Mouse (Mus musculus): ENCODE measurements around the gene Slain1. TPM values are rescaled to one million over a fixed set of nuclear protein-coding genes. Genes with fewer than 3 reads are reported as not detected.

Slain1 gene
- polyA plus RNA-seq, 1 experiment from 2014 or later, result 4.5 TPM

- Histone ChIP-seq H3K36me3 (no peaks in the 10 kb centered on the region), H3K27ac (no peak overlapping the region), H3K9me3 (no peaks in the 10 kb centered on the region), H3K4me3 (no peak overlapping the region), H3K4me1 (0 out of 2 replicates have a peak, but pooled peaks cover 10% of the 10 kb centered on the region), H3K4me2 (replicated peaks) (no peak overlapping the region), H3K27me3 (no peaks in the 10 kb centered on the region), H3K9ac (no peak overlapping the region)
- WGBS, result 41% methylated on average over 18 of the region's 18 CpGs
- no peak for ATAC-seq (ENCODE audit: insufficient number of reproducible peaks, insufficient read depth, low FRiP score, low TSS enrichment)
Observed at GRCm38 (mm10) chr14:103679395-103680217, 29.6 kb downstream of the Slain1 start.

- Histone ChIP-seq H3K36me3 (no peaks in the 10 kb centered on the region), H3K4me2 (replicated peaks) (no peak overlapping the region), H3K27me3 (no peaks in the 10 kb centered on the region), H3K4me1 (0 out of 2 replicates have a peak, but pooled peaks cover 10% of the 10 kb centered on the region), H3K27ac (no peak overlapping the region), H3K9me3 (no peaks in the 10 kb centered on the region), H3K4me3 (no peak overlapping the region), H3K9ac (no peak overlapping the region)
- WGBS, result 52% methylated on average over 7 of the region's 7 CpGs
- no peak for ATAC-seq (ENCODE audit: insufficient number of reproducible peaks, insufficient read depth, low FRiP score, low TSS enrichment)
Observed at GRCm38 (mm10) chr14:103680285-103680819, 30.3 kb downstream of the Slain1 start.

GRCm38 (mm10) chr14:103682633-103683390 is 32.8 kb downstream of the Slain1 start:
- Histone ChIP-seq H3K36me3 (0 out of 2 replicates have a peak, but pooled peaks cover 3% of the 10 kb centered on the region), H3K9ac (no peak overlapping the region), H3K27me3 (no peaks in the 10 kb centered on the region), H3K4me2 (replicated peaks) (no peak overlapping the region), H3K27ac (no peak overlapping the region), H3K9me3 (no peaks in the 10 kb centered on the region), H3K4me1 (0 out of 2 replicates have a peak, but pooled peaks cover 10% of the 10 kb centered on the region), H3K4me3 (no peak overlapping the region)
- 77% methylated on average over 9 of the region's 9 CpGs for WGBS
- no peak for ATAC-seq (ENCODE audit: insufficient number of reproducible peaks, insufficient read depth, low FRiP score, low TSS enrichment)

GRCm38 (mm10) chr14:103686994-103687393 is 37.0 kb downstream of the Slain1 start:
- 87% methylated on average over 2 of the region's 2 CpGs for WGBS
- no peak overlapping the region for H3K9ac ChIP-seq
- no peaks in the 10 kb centered on the region for H3K9me3 ChIP-seq
- no peak overlapping the region for H3K4me2 ChIP-seq (replicated peaks)
- no peak for ATAC-seq (ENCODE audit: insufficient number of reproducible peaks, insufficient read depth, low FRiP score, low TSS enrichment)
- H3K4me1 ChIP-seq, result no peaks in the 10 kb centered on the region
- H3K36me3 ChIP-seq, result 0 out of 2 replicates have a peak, but pooled peaks cover 3% of the 10 kb centered on the region
- no peak overlapping the region for H3K27ac ChIP-seq
- H3K27me3 ChIP-seq, result no peaks in the 10 kb centered on the region
- no peak overlapping the region for H3K4me3 ChIP-seq

GRCm38 (mm10) chr14:103694295-103694694 is 44.3 kb downstream of the Slain1 start:
- 29% methylated on average over 1 of the region's 1 CpGs for WGBS
- no peaks in the 10 kb centered on the region for H3K36me3 ChIP-seq
- H3K4me2 ChIP-seq (replicated peaks), result no peak overlapping the region
- no peak overlapping the region for H3K4me3 ChIP-seq
- H3K27me3 ChIP-seq, result no peaks in the 10 kb centered on the region
- H3K4me1 ChIP-seq, result no peaks in the 10 kb centered on the region
- no peak for ATAC-seq (ENCODE audit: insufficient number of reproducible peaks, insufficient read depth, low FRiP score, low TSS enrichment)
- H3K9ac ChIP-seq, result no peak overlapping the region
- H3K9me3 ChIP-seq, result no peaks in the 10 kb centered on the region
- no peak overlapping the region for H3K27ac ChIP-seq

GRCm38 (mm10) chr14:103695620-103696019 is 45.6 kb downstream of the Slain1 start:
- no peak for ATAC-seq (ENCODE audit: insufficient number of reproducible peaks, insufficient read depth, low FRiP score, low TSS enrichment)
- Histone ChIP-seq H3K27ac (no peak overlapping the region), H3K36me3 (no peaks in the 10 kb centered on the region), H3K4me3 (no peak overlapping the region), H3K4me1 (no peaks in the 10 kb centered on the region), H3K4me2 (replicated peaks) (no peak overlapping the region), H3K9me3 (no peaks in the 10 kb centered on the region), H3K9ac (no peak overlapping the region), H3K27me3 (no peaks in the 10 kb centered on the region)
- 26% methylated on average over 3 of the region's 3 CpGs for WGBS

GRCm38 (mm10) chr14:103697101-103697500 is 47.1 kb downstream of the Slain1 start:
- no peak overlapping the region for H3K27ac ChIP-seq
- no peak for ATAC-seq (ENCODE audit: insufficient number of reproducible peaks, insufficient read depth, low FRiP score, low TSS enrichment)
- WGBS, result 88% methylated on average over 7 of the region's 7 CpGs
- H3K36me3 ChIP-seq, result no peaks in the 10 kb centered on the region
- no peaks in the 10 kb centered on the region for H3K27me3 ChIP-seq
- no peaks in the 10 kb centered on the region for H3K4me1 ChIP-seq
- no peak overlapping the region for H3K9ac ChIP-seq
- no peak overlapping the region for H3K4me2 ChIP-seq (replicated peaks)
- no peak overlapping the region for H3K4me3 ChIP-seq
- no peaks in the 10 kb centered on the region for H3K9me3 ChIP-seq

GRCm38 (mm10) chr14:103699308-103699707 is 49.3 kb downstream of the Slain1 start:
- no peaks in the 10 kb centered on the region for H3K4me1 ChIP-seq
- no peaks in the 10 kb centered on the region for H3K36me3 ChIP-seq
- no peak overlapping the region for H3K9ac ChIP-seq
- no peak overlapping the region for H3K4me2 ChIP-seq (replicated peaks)
- H3K4me3 ChIP-seq, result no peak overlapping the region
- 97% methylated on average over 6 of the region's 6 CpGs for WGBS
- H3K27me3 ChIP-seq, result no peaks in the 10 kb centered on the region
- no peak overlapping the region for H3K27ac ChIP-seq
- no peak for ATAC-seq (ENCODE audit: insufficient number of reproducible peaks, insufficient read depth, low FRiP score, low TSS enrichment)
- H3K9me3 ChIP-seq, result no peaks in the 10 kb centered on the region

GRCm38 (mm10) chr14:103702516-103702915 is 52.5 kb downstream of the Slain1 start:
- Histone ChIP-seq H3K4me2 (replicated peaks) (no peak overlapping the region), H3K27ac (no peak overlapping the region), H3K27me3 (no peaks in the 10 kb centered on the region), H3K9me3 (no peaks in the 10 kb centered on the region), H3K36me3 (no peaks in the 10 kb centered on the region), H3K4me1 (no peaks in the 10 kb centered on the region), H3K4me3 (no peak overlapping the region), H3K9ac (no peak overlapping the region)
- ATAC-seq (ENCODE audit: insufficient number of reproducible peaks, insufficient read depth, low FRiP score, low TSS enrichment), result no peak
- 88% methylated on average over 18 of the region's 18 CpGs for WGBS

- H3K27ac ChIP-seq, result no peak overlapping the region
- no peaks in the 10 kb centered on the region for H3K36me3 ChIP-seq
- H3K4me2 ChIP-seq (replicated peaks), result no peak overlapping the region
- no peaks in the 10 kb centered on the region for H3K9me3 ChIP-seq
- no peaks in the 10 kb centered on the region for H3K27me3 ChIP-seq
- H3K4me3 ChIP-seq, result no peak overlapping the region
- no peak overlapping the region for H3K9ac ChIP-seq
- no peak for ATAC-seq (ENCODE audit: insufficient number of reproducible peaks, insufficient read depth, low FRiP score, low TSS enrichment)
- 89% methylated on average over 13 of the region's 13 CpGs for WGBS
- no peaks in the 10 kb centered on the region for H3K4me1 ChIP-seq
Observed at GRCm38 (mm10) chr14:103704771-103705170, 54.7 kb downstream of the Slain1 start.

GRCm38 (mm10) chr14:103706347-103706746 is 56.3 kb downstream of the Slain1 start:
- Histone ChIP-seq H3K27me3 (no peaks in the 10 kb centered on the region), H3K9ac (no peak overlapping the region), H3K4me2 (replicated peaks) (no peak overlapping the region), H3K27ac (no peak overlapping the region), H3K36me3 (no peaks in the 10 kb centered on the region), H3K9me3 (no peaks in the 10 kb centered on the region), H3K4me3 (no peak overlapping the region), H3K4me1 (no peaks in the 10 kb centered on the region)
- 94% methylated on average over 6 of the region's 6 CpGs for WGBS
- no peak for ATAC-seq (ENCODE audit: insufficient number of reproducible peaks, insufficient read depth, low FRiP score, low TSS enrichment)

- Histone ChIP-seq H3K4me2 (replicated peaks) (no peak overlapping the region), H3K4me3 (no peak overlapping the region), H3K27ac (no peak overlapping the region), H3K36me3 (no peaks in the 10 kb centered on the region), H3K9ac (no peak overlapping the region), H3K9me3 (no peaks in the 10 kb centered on the region), H3K4me1 (no peaks in the 10 kb centered on the region), H3K27me3 (no peaks in the 10 kb centered on the region)
- WGBS, result 57% methylated on average over 2 of the region's 2 CpGs
- no peak for ATAC-seq (ENCODE audit: insufficient number of reproducible peaks, insufficient read depth, low FRiP score, low TSS enrichment)
Observed at GRCm38 (mm10) chr14:103708601-103709000, 58.6 kb downstream of the Slain1 start.
